Mouse (Mus musculus) bone marrow macrophage, adult 2 months (primary cell): ENCODE measurements around the gene Ttll6. TPM values are rescaled to one million over a fixed set of nuclear protein-coding genes. Genes with fewer than 3 reads are reported as not detected.

Experiments
- H3K27ac ChIP-seq: 2 replicates; pipeline ENCODE4 v1.5.1; 2012; ENCODE audit warnings: low read depth, low read length; ENCODE audit not compliant: insufficient read depth
- H3K4me1 ChIP-seq: 2 replicates; pipeline ENCODE4 v1.6.1; 2012; ENCODE audit warnings: low read length; ENCODE audit not compliant: control insufficient read depth, insufficient read depth
- H3K4me3 ChIP-seq: 2 replicates; pipeline ENCODE4 v1.5.1; 2012; ENCODE audit warnings: mild to moderate bottlenecking, low read length, moderate library complexity; ENCODE audit not compliant: insufficient read depth
- CTCF ChIP-seq: IDR thresholded peaks from 2 replicates; pipeline ENCODE4 v1.5.1; 2012; ENCODE audit warnings: low read depth, mild to moderate bottlenecking, low read length, moderate library complexity
- POLR2A ChIP-seq: IDR thresholded peaks from 2 replicates; pipeline ENCODE4 v1.6.1; 2012; ENCODE audit warnings: mild to moderate bottlenecking, low read depth, low read length, borderline replicate concordance
- polyA plus RNA-seq: library from polyadenylated mRNA; stranded (reverse); fragments of >200 nt; gene quantifications from 2 replicates; pipeline ENCODE4 v1.2.4, GENCODE M21; 2012; ENCODE audit not compliant: missing spikeins, insufficient read depth, insufficient read length

Gene Ttll6
- polyA plus RNA-seq, 1 experiment, result not detected

DNA sequence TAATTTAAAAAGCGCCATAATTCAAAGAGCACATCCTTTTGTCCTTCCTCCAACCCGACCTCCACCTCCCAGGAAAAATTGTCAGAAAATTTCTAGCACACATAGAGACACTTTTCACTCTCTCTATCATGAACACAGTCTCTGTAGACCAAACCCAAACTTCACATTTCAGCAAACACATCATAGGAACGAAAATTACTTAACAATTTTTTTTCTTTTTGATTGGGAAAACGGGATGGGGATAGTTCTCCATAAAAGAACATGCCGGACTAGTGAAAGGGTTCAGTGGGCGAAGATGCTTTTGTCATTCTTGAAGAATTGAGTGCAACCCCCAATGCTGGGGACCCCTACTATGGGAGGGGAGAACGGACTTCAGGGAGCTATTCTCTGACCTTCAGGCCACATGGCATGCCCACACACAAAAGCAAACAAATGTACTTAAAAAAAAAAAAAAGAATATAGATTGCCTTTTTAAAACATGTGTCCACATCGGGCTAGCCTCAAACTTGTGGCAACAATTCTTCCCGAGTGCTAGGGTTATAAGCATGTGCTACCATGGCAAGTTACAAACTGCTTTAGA is 42.5 kb downstream of the Ttll6 start:
- Histone ChIP-seq H3K4me1 (no peaks in the 10 kb centered on the region), H3K4me3 (no peak overlapping the region), H3K27ac (no peak overlapping the region)
- TF ChIP-seq POLR2A, result no peak
- no peak for TF ChIP-seq CTCF

DNA sequence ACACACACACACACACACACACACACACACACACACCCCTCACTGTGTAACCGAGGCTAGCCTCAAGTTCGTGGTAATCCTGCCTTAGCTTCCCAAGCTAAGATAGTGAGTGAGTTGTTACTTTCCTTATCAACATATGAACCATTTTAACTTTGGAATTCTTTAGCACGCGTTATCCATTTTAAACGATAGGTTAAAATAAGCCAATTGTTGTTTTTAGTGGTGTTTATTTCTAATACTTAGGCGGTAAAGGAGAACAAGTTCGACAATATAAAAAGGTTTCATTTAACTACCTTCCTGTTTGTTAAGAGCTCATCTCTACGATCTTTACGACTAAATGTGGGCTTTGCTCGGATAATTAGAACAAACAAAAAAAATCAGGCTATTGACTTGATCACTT is 43.3 kb downstream of the Ttll6 start:
- Histone ChIP-seq H3K4me3 (no peak overlapping the region), H3K27ac (no peak overlapping the region), H3K4me1 (no peaks in the 10 kb centered on the region)
- TF ChIP-seq CTCF (no peak), POLR2A (no peak)

DNA sequence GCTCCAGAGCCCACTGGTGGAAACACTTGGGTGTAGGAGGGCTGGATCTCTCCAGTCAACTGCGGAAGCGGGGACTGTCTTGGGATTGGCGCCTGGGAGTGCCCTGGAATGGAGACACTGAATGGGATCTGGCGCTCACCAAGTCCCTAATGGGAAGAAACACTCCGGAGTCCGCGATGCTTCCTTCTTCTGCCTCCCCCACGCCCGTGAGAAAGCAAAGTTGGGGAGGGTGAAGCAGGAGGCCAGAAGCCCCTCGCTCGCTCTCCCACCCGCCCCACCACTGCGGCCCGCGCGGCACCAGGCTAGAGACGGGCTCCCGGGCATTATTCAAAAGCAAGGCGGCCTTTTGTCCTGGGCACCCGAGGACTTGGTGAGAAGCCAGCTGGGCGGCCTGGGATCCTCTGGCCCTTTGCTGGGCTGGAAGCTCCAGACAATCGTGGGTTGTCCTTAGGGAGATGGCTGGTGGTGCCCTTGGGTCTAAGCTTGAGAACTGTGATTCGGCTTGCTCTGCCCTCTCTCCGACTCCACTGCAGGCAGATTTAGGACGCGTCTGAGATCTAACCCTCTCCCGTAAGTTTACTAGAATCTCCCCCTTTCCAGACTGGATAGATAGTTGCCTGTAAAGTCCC is 44.1 kb downstream of the Ttll6 start:
- Histone ChIP-seq H3K4me1 (no peaks in the 10 kb centered on the region), H3K27ac (no peak overlapping the region), H3K4me3 (no peak overlapping the region)
- TF ChIP-seq POLR2A (no peak), CTCF (no peak)

DNA sequence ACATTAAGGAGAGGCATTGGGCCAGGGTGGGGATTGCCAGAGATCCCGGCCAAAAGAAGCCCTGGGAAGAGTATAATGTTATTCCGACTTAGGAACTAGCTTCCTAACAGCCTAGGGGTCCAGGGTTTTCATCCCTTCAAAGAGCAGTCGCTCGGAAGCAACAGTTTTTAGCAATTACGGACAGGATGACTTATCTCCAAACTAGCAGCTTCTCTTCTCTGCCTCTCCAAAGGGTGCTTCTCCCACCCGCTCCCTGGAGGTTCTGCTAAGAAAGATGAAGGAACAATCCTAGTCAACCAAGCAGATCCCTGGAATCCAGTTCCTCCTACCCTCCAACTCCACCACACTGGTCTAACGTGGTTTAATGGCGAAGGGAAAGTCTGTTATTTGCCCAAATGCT is 44.8 kb downstream of the Ttll6 start:
- TF ChIP-seq CTCF (no peak), POLR2A (no peak)
- no peak overlapping the region for H3K27ac ChIP-seq
- no peak overlapping the region for H3K4me3 ChIP-seq
- H3K4me1 ChIP-seq, result no peaks in the 10 kb centered on the region

DNA sequence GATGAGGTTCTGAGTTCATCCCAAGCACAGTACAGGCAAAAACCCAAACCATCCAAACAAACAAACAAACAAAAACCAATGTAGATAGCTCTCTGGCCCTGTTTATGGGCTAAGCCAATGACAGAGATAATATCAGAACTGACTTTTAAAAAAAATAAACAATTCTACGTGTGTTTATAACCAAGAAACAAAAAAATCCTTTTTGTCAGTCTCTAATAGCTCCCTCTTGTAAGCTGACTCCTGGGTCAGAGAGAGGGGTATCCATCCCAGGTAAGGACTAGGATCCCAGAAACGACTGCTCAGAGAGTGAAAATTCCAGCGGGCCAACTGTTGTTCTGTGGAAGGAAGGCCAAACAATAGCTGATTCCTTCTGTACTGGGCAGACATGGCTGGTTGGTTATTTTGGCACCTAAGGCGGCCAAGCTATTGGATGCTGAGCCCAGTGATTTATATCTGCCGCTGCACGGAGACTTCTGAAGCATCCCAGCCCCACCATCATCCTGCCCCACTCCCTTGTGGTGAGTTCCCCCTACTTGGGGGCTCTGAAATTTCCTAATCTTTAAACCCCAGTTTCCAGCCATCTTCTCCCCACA is 45.4 kb downstream of the Ttll6 start:
- Histone ChIP-seq H3K27ac (no peak overlapping the region), H3K4me1 (no peaks in the 10 kb centered on the region), H3K4me3 (no peak overlapping the region)
- no peak for TF ChIP-seq CTCF
- no peak for TF ChIP-seq POLR2A

DNA sequence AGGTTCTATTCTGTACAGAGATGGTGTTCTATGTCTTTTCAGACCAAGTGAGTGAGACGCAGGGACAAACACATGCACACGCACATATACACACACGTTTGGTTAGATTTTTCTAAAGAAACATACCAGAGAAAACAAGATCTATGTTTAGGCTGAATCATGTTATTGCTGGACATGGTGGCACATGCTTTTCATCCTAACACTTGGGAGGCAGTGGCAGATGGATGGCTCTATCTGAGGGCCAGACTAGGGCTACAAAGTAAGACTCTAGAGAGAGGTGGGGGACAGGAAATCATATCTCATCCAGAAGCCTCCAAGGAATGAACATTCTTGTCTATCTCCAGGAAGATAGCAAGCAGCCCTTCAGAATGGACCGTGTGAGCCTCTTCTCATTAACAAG is 47.5 kb downstream of the Ttll6 start:
- H3K4me1 ChIP-seq, result no peaks in the 10 kb centered on the region
- H3K27ac ChIP-seq, result no peak overlapping the region
- no peak for TF ChIP-seq POLR2A
- no peak overlapping the region for H3K4me3 ChIP-seq

DNA sequence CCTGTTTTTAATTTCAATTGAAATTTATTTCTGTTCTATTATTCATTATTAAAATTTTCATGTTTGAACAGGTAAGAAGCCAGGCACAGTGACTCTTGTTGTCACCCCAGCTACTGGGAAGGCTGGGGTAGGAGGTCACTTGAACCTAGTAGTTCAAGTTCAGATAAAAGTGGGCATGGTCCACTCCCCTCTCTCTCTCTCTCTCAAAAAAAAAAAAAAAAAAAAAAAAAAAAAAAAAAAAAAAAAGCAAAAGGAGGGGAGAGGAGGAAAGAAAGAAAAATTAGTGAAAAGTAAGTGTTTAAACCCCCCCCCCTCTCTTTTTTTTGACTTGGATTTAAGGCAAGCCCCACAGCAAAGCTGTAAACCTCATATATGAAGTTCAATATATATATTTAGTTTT is 50.6 kb downstream of the Ttll6 start:
- Histone ChIP-seq H3K27ac (no peak overlapping the region), H3K4me1 (no peaks in the 10 kb centered on the region), H3K4me3 (no peak overlapping the region)
- TF ChIP-seq CTCF, result no peak

DNA sequence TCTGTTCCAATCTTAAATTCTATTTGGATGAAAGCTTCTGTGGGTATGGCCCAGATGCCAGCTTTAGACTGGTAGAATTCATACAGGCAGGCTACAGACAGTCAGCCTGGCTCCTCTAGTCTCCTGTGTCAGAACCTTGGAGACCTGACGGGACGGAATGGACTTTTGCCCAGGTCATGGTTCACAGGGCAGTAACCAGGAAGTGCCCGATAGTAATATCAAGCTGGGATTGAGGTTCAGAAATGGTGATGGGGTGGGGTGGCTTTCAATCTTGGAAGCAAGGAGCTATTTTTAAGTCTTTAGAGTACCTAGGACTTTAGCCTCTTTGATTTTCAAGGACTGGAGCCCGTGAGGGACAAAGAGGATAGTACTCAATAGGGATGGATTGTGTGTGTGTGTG is 53.7 kb downstream of the Ttll6 start:
- Histone ChIP-seq H3K4me1 (no peaks in the 10 kb centered on the region), H3K4me3 (no peak overlapping the region), H3K27ac (no peak overlapping the region)
- TF ChIP-seq POLR2A, result no peak
- TF ChIP-seq CTCF, result no peak

DNA sequence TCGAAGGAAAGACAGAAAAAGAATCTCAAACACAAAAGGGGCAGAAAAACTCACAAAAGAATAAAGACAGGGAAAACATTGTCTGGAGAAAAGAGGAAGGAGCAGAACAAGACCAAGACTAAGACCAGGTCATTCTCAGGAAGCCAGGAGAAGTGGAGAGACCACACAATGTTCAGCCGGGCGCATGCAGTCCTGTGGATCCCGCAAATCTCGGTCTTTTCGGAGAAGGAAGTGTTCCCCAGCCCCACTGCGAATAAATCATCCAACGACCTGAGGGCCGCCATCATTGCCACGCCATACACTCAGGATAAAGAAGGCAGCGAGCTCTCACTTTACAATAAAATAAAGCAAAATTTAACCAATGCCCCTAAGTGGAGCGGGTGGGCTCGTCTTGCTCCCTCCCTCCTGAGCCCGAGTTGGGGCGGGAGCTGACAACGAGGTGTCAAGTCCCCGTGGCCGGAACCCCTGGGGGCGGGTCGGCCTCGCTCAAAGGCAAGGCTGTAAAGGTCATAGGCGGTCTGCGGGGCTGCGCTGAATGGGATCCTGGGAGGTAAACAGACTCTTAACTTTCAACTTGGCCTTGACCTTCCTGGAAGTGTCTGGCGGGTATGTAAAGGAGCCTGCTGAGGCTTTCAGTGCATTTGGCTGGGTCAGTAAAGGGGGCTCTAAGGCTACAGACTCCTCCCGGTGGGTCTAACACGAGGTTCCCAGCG is 56.4 kb downstream of the Ttll6 start:
- TF ChIP-seq POLR2A (no peak), CTCF (no peak)
- Histone ChIP-seq H3K4me3 (no peak overlapping the region), H3K27ac (no peak overlapping the region), H3K4me1 (no peaks in the 10 kb centered on the region)

DNA sequence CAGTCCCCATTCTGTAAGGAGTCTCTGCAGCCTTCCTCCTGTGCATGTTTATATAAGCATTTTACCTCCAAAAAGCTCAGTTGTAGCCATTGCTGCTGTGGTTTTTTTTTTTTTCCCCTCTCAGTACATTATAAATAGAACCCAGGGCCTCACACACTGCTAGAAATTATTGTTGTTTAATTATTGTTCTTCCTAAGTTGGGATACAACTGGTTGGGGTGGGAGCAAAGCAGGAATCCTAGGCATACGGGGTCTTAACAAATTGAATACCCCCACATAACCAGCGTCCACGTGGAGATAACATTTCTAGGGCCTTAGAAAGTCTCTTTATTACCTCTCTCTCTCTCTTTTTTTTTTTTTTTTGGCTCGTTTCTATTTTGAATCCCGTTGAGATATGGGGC is 57.5 kb downstream of the Ttll6 start:
- no peak overlapping the region for H3K4me3 ChIP-seq
- no peaks in the 10 kb centered on the region for H3K4me1 ChIP-seq
- TF ChIP-seq POLR2A (no peak), CTCF (no peak)

More for the DNA sequence above, 57.5 kb downstream of the Ttll6 start:
- no peak overlapping the region for H3K27ac ChIP-seq
